Mouse (Mus musculus): ENCODE measurements at regions not wholly inside any gene's neighbourhood (a gene's known extent, or its start where the extent isn't known, plus 50 kb on each side); places are given as distances from the start of the nearest gene placed in this dataset.

DNA sequence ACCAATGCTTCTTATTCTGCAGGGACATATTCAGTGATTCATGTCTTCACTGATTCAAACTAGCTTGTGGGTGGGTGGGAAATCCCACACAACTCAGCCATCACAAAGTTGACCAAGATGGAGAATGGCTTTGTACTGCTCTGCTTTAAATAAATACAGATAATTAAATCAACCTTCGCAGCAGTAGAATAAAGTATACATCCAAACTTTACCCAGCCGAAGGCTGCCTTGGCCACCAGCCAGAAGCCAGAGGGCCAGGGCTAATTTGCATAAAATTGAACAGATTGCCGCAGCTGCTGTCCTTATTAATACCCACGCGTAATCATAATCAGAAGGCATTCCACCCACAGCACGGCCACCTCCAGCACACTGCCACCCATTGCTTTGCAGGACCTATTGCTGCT is 623.8 kb upstream of the Fam241a start:
- Histone ChIP-seq H3K27me3 (ENCODE audit: control insufficient read depth, insufficient read depth, low read length) (no peaks in the 10 kb centered on the region), H3K4me3 (ENCODE audit: low read depth, low read length) (no peak overlapping the region), H3K27ac (ENCODE audit: low read depth, low read length) (no peak overlapping the region), H3K4me2 (no peak overlapping the region), H3K36me3 (ENCODE audit: control insufficient read depth, insufficient read depth, low read length) (no peaks in the 10 kb centered on the region), H3K9me3 (ENCODE audit: control insufficient read depth, low read length) (no peaks in the 10 kb centered on the region), H3K9ac (ENCODE audit: low read length) (no peak overlapping the region), H3K4me1 (ENCODE audit: control insufficient read depth, insufficient read depth, low read length) (no peaks in the 10 kb centered on the region)
- 59% methylated on average over 6 of the region's 6 CpGs for WGBS
- peak; percentile 84 for ATAC-seq (ENCODE audit: low FRiP score)
- DNase-seq (ENCODE audit: low spot score, missing footprints), result no peak

DNA sequence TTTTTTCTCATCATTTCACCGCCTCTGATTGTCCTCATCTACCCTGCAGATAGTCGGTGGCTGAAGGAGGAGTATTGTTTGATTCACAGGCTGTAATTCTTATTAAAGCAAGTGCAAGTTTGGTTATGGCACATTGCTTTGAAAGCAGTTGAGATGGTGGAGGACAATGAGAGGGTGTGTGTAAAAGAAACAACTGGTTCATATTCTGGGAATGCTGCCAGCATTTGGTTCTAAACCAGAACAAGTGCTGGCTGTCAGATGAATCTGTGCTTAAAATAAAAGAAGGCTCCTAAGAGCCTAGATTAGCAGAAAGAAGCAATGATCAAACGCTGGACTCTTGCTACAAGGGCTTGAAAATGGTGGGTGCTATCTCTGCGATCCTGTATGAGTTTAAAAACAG is 622.7 kb upstream of the Fam241a start:
- Histone ChIP-seq H3K4me2 (no peak overlapping the region), H3K9me3 (ENCODE audit: control insufficient read depth, low read length) (no peaks in the 10 kb centered on the region), H3K4me3 (ENCODE audit: low read depth, low read length) (no peak overlapping the region), H3K27me3 (ENCODE audit: control insufficient read depth, insufficient read depth, low read length) (no peaks in the 10 kb centered on the region), H3K4me1 (ENCODE audit: control insufficient read depth, insufficient read depth, low read length) (no peaks in the 10 kb centered on the region), H3K36me3 (ENCODE audit: control insufficient read depth, insufficient read depth, low read length) (no peaks in the 10 kb centered on the region), H3K27ac (ENCODE audit: low read depth, low read length) (no peak overlapping the region), H3K9ac (ENCODE audit: low read length) (no peak overlapping the region)
- DNase-seq (ENCODE audit: low spot score, missing footprints) (no peak), ATAC-seq (ENCODE audit: low FRiP score) (no peak)
- 88% methylated on average over 4 of the region's 4 CpGs for WGBS

DNA sequence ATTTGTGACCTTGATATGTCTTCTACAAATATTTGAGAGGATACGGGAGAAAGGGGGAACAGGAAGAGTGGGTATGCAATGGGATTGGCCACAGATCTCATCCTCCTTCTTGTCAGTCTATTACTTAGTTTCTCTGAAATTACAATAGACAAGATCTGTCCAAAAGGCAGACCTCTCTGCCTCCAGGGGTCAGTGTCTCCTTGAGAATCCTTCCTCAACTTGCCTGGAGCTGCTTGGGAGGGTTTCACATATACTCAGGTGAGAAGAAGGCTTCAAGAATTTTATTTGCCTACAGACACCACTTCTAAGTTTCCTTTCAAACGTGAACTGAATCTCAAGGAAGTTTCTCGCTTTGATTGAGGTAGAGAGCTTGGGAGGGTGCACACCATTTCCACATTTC is 575.0 kb upstream of the Fam241a start:
- 55% methylated on average over 3 of the region's 3 CpGs for WGBS
- H3K4me3 ChIP-seq (ENCODE audit: low read depth, low read length), result no peak overlapping the region
- H3K4me2 ChIP-seq, result no peak overlapping the region
- H3K27ac ChIP-seq (ENCODE audit: low read depth, low read length), result no peak overlapping the region
- H3K4me1 ChIP-seq (ENCODE audit: control insufficient read depth, insufficient read depth, low read length), result no peaks in the 10 kb centered on the region
- DNase-seq (ENCODE audit: low spot score, missing footprints) (peak; percentile 89), ATAC-seq (ENCODE audit: low FRiP score) (no peak)
- no peaks in the 10 kb centered on the region for H3K9me3 ChIP-seq (ENCODE audit: control insufficient read depth, low read length)
- H3K9ac ChIP-seq (ENCODE audit: low read length), result no peak overlapping the region
- no peaks in the 10 kb centered on the region for H3K36me3 ChIP-seq (ENCODE audit: control insufficient read depth, insufficient read depth, low read length)
- H3K27me3 ChIP-seq (ENCODE audit: control insufficient read depth, insufficient read depth, low read length), result no peaks in the 10 kb centered on the region

DNA sequence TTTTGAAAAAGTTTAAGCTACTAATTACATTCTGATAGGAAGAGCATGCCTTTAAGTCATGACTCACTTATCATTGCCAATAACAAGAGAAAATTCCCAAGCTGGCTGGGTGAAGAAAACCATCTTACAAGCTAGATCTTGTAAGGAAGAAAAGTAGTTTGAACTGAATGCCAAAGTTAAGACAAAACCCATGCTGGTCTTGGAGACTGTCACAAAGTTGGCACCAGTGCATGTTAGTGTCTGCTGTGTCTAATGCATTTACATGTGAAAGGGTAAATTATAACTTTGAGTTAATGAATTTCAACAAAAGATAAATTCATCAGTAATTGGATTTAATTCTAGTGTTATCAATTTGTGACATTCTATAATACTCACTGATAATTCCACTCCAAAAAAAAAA is 533.6 kb upstream of the Fam241a start:
- no peak overlapping the region for H3K27ac ChIP-seq (ENCODE audit: low read depth, low read length)
- no peaks in the 10 kb centered on the region for H3K9me3 ChIP-seq (ENCODE audit: control insufficient read depth, low read length)
- H3K4me1 ChIP-seq (ENCODE audit: control insufficient read depth, insufficient read depth, low read length), result no peaks in the 10 kb centered on the region
- no peaks in the 10 kb centered on the region for H3K36me3 ChIP-seq (ENCODE audit: control insufficient read depth, insufficient read depth, low read length)
- ATAC-seq (ENCODE audit: low FRiP score) (no peak), DNase-seq (ENCODE audit: low spot score, missing footprints) (no peak)
- no peak overlapping the region for H3K9ac ChIP-seq (ENCODE audit: low read length)
- H3K4me2 ChIP-seq, result no peak overlapping the region
- no peaks in the 10 kb centered on the region for H3K27me3 ChIP-seq (ENCODE audit: control insufficient read depth, insufficient read depth, low read length)
- H3K4me3 ChIP-seq (ENCODE audit: low read depth, low read length), result no peak overlapping the region

DNA sequence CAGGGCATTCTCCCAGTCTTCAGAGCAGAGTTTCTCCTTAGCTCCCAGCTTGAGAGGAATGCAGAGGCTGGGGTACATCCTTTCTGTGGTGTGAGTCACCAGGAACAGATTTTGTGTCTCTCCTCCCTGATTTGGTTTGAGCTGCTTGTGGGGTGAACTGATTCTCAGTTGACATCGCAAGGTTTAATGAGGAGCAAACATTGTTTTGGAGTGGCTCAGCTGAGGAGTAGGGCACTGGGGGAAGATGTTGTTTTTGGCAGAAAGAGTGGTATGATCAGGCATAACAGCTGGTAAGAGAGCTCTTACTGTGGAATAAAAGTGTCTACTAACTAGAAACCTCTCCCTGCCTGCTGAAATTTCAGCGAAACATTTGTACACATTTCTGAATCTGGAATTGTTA is 519.4 kb upstream of the Fam241a start:
- peaks cover 4% of the 10 kb centered on the region; the same call in 1 of the 2 replicates for H3K4me1 ChIP-seq (ENCODE audit: control insufficient read depth, insufficient read depth, low read length)
- no peaks in the 10 kb centered on the region for H3K9me3 ChIP-seq (ENCODE audit: control insufficient read depth, low read length)
- H3K4me3 ChIP-seq (ENCODE audit: low read depth, low read length), result no peak overlapping the region
- ATAC-seq (ENCODE audit: low FRiP score), result no peak
- no peak overlapping the region for H3K27ac ChIP-seq (ENCODE audit: low read depth, low read length)
- no peaks in the 10 kb centered on the region for H3K36me3 ChIP-seq (ENCODE audit: control insufficient read depth, insufficient read depth, low read length)
- no peaks in the 10 kb centered on the region for H3K27me3 ChIP-seq (ENCODE audit: control insufficient read depth, insufficient read depth, low read length)
- DNase-seq (ENCODE audit: low spot score, missing footprints), result no peak
- H3K4me2 ChIP-seq, result no peak overlapping the region
- H3K9ac ChIP-seq (ENCODE audit: low read length), result no peak overlapping the region
- WGBS, result 88% methylated on average over 2 of the region's 2 CpGs

DNA sequence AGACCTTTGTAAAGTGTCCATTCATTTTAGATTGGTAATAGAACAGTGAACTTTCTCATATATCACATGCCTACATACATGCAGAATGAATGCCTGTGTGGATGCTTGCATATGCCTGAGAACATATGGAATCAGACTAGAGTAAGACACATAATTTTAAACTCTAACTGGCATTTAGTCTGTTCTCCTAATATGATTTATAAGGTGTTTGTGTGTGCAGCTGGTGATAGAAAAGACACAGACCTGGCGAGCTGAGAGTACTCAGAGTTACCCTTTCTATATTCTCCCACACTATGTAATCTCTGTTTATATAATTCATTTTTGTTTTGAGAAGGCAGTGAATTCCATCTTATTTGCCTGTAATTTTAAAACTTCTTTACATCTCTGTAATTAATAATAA is 517.4 kb upstream of the Fam241a start:
- no peak overlapping the region for H3K4me3 ChIP-seq (ENCODE audit: low read depth, low read length)
- DNase-seq (ENCODE audit: low spot score, missing footprints) (no peak), ATAC-seq (ENCODE audit: low FRiP score) (no peak)
- no peaks in the 10 kb centered on the region for H3K27me3 ChIP-seq (ENCODE audit: control insufficient read depth, insufficient read depth, low read length)
- no peak overlapping the region for H3K27ac ChIP-seq (ENCODE audit: low read depth, low read length)
- H3K4me2 ChIP-seq, result no peak overlapping the region
- H3K9ac ChIP-seq (ENCODE audit: low read length), result no peak overlapping the region
- no peaks in the 10 kb centered on the region for H3K36me3 ChIP-seq (ENCODE audit: control insufficient read depth, insufficient read depth, low read length)
- 90% methylated on average over 1 of the region's 1 CpGs for WGBS
- no peaks in the 10 kb centered on the region for H3K9me3 ChIP-seq (ENCODE audit: control insufficient read depth, low read length)
- H3K4me1 ChIP-seq (ENCODE audit: control insufficient read depth, insufficient read depth, low read length), result peaks cover 4% of the 10 kb centered on the region; the same call in 1 of the 2 replicates

DNA sequence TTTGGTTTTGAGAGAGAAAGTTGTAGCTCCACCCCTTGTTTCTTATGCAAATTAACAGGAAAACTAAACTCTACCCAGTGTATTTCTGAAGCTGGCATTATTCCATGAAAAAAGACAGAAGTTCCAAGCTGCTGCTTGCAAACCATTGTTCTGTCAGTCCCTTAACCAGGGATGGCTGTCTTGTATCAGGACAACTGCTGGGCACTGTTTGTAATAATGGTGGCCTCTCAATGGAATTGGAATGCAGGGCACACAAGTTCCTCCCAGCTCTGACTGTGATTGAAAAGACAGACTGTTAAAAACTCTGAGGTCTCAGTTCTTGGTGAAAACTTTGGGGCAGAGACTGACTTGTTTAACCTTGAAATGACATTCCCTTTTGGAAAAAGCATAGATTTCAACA is 516.0 kb upstream of the Fam241a start:
- H3K36me3 ChIP-seq (ENCODE audit: control insufficient read depth, insufficient read depth, low read length), result no peaks in the 10 kb centered on the region
- no peak overlapping the region for H3K27ac ChIP-seq (ENCODE audit: low read depth, low read length)
- no peak overlapping the region for H3K9ac ChIP-seq (ENCODE audit: low read length)
- no peak overlapping the region for H3K4me3 ChIP-seq (ENCODE audit: low read depth, low read length)
- no peak overlapping the region for H3K4me2 ChIP-seq
- H3K27me3 ChIP-seq (ENCODE audit: control insufficient read depth, insufficient read depth, low read length), result no peaks in the 10 kb centered on the region
- H3K4me1 ChIP-seq (ENCODE audit: control insufficient read depth, insufficient read depth, low read length), result peaks cover 4% of the 10 kb centered on the region; the same call in 1 of the 2 replicates
- peak; percentile 84 for ATAC-seq (ENCODE audit: low FRiP score)
- no peaks in the 10 kb centered on the region for H3K9me3 ChIP-seq (ENCODE audit: control insufficient read depth, low read length)
- DNase-seq (ENCODE audit: low spot score, missing footprints), result peak; percentile 84

DNA sequence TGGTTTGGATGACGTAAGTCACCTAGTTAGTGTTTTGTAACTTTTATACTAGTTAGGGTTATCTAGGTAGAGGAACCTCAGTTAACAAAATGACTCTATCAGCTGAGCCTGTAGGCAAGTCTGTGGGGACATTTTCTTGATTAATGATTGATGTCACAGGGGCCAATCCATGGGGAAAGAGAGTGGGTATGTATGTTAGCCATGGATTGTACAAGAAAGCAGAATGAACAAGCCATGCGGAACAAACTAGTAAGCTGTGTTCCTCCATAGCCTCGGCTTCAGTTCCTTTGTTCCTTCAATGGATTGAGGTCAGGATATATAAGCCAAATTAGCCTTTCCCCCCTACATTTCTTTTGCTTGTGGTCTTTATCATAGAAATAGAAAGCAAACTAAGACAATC is 498.7 kb upstream of the Fam241a start:
- no peak for ATAC-seq (ENCODE audit: low FRiP score)
- H3K27me3 ChIP-seq (ENCODE audit: control insufficient read depth, insufficient read depth, low read length), result no peaks in the 10 kb centered on the region
- no peaks in the 10 kb centered on the region for H3K9me3 ChIP-seq (ENCODE audit: control insufficient read depth, low read length)
- H3K4me3 ChIP-seq (ENCODE audit: low read depth, low read length), result no peak overlapping the region
- DNase-seq (ENCODE audit: low spot score, missing footprints), result peak; percentile 14
- H3K9ac ChIP-seq (ENCODE audit: low read length), result no peak overlapping the region
- H3K36me3 ChIP-seq (ENCODE audit: control insufficient read depth, insufficient read depth, low read length), result no peaks in the 10 kb centered on the region
- no peak overlapping the region for H3K27ac ChIP-seq (ENCODE audit: low read depth, low read length)
- no peaks in the 10 kb centered on the region for H3K4me1 ChIP-seq (ENCODE audit: control insufficient read depth, insufficient read depth, low read length)
- no peak overlapping the region for H3K4me2 ChIP-seq
- 78% methylated on average over 3 of the region's 3 CpGs for WGBS

DNA sequence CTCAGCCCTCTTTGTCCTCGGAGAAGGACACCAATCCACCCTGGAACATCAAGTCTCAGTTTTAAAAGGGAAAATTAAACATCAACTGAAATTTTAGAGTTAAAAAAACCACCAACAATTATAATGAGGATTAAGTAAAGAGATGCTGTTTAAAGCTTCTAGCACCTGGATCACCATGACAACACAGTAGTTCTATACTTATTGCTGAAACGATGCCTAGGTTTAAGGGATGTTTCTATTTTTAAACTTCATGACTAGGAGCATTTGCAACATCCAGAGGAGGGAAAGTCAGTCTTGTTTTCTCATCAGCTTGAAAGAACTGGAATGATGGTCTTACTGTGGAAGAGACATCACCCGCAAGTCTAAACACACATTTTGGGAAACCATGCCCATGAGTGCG is 484.5 kb upstream of the Fam241a start:
- Histone ChIP-seq H3K9me3 (ENCODE audit: control insufficient read depth, low read length) (no peaks in the 10 kb centered on the region), H3K4me2 (no peak overlapping the region), H3K4me1 (ENCODE audit: control insufficient read depth, insufficient read depth, low read length) (no peaks in the 10 kb centered on the region), H3K9ac (ENCODE audit: low read length) (no peak overlapping the region), H3K36me3 (ENCODE audit: control insufficient read depth, insufficient read depth, low read length) (no peaks in the 10 kb centered on the region), H3K27me3 (ENCODE audit: control insufficient read depth, insufficient read depth, low read length) (no peaks in the 10 kb centered on the region), H3K27ac (ENCODE audit: low read depth, low read length) (no peak overlapping the region), H3K4me3 (ENCODE audit: low read depth, low read length) (no peak overlapping the region)
- ATAC-seq (ENCODE audit: low FRiP score) (no peak), DNase-seq (ENCODE audit: low spot score, missing footprints) (no peak)
- 89% methylated on average over 4 of the region's 4 CpGs for WGBS

DNA sequence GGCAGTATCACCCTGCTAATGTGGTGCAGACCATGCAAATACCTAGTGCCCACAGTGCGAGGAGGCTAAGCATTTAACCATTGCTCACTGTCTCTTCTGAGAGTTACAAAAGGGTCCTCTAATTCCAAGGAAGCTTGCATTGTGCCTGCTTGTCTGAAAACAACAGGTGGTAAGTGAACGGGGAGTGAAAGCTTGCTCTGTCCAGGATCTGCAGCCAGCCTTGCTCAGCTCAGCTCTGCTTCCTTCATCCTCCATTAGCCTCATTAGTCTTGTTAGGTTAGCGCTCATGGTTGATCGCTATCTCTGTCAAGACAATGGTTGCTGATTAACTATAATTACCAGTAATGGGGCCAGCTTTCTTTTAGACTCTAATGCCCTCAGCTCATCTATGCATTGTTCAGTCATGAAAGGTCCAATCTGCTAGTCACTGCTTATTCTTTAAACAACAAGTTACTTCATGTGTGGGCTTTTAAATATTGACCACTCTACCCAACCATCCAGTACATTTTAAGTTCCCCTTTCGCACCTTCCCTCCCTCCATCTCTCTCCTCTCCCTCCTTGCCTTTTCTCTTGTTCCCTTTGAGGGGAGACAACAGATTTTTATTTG is 473.5 kb upstream of the Fam241a start:
- 17% methylated on average over 5 of the region's 5 CpGs for WGBS
- DNase-seq (ENCODE audit: low spot score, missing footprints), result peak; percentile 84
- H3K36me3 ChIP-seq (ENCODE audit: control insufficient read depth, insufficient read depth, low read length), result no peaks in the 10 kb centered on the region

More for the DNA sequence above, 473.5 kb upstream of the Fam241a start:
- ATAC-seq (ENCODE audit: low FRiP score), result no peak
- Histone ChIP-seq H3K27ac (ENCODE audit: low read depth, low read length) (no peak overlapping the region), H3K4me2 (no peak overlapping the region), H3K4me1 (ENCODE audit: control insufficient read depth, insufficient read depth, low read length) (peaks cover 2% of the 10 kb centered on the region; the same call in 1 of the 2 replicates), H3K9me3 (ENCODE audit: control insufficient read depth, low read length) (no peaks in the 10 kb centered on the region), H3K9ac (ENCODE audit: low read length) (no peak overlapping the region), H3K27me3 (ENCODE audit: control insufficient read depth, insufficient read depth, low read length) (no peaks in the 10 kb centered on the region), H3K4me3 (ENCODE audit: low read depth, low read length) (no peak overlapping the region)
